Mouse (Mus musculus): ENCODE results near the gene Pde4b.

DNA sequence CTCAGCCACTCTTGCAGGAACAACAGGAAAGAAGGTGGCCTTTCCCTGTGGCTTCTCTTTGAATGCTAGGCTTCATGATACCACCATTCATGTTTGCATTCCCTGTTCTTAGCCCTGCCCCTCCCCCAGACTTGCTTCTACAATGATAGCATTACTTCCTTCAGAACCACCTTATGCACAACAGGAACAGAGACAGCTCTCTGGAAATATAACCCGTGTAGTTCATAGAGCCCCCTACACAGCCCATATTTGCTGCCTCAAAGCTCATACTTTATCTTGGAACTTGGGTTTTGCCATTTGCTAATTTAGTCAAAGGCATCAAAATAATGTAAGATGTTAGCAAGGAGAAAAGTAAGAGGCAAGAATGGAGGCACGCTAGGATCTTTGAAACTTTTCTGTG is 479.8 kb downstream of the Pde4b start:
- TF ChIP-seq CTCF (conservative IDR thresholded peaks at IDR 0.05; ENCODE audit: insufficient read depth, insufficient read length, low read depth, low read length), result no peak
- TF ChIP-seq POLR2A (IDR thresholded peaks at IDR 0.05; ENCODE audit: low read depth, low read length), result no peak

Measured in kidney, adult 2 months (tissue).